Mouse (Mus musculus) megakaryocyte, embryonic 14.5 days (primary cell): ENCODE results near the gene Cpne5. TPM values are rescaled to one million over a fixed set of nuclear protein-coding genes. Genes with fewer than 3 reads are reported as not detected.

ENCODE experiments used
- H3K27me3 ChIP-seq: replicated peaks from 2 replicates; pipeline ENCODE3; 2012; ENCODE audit warnings: inconsistent platforms
- H3K36me3 ChIP-seq: replicated peaks from 2 replicates; pipeline ENCODE3; 2012; ENCODE audit warnings: low read length, inconsistent platforms, mixed read lengths
- H3K4me1 ChIP-seq: 2 replicates; pipeline ENCODE4 v1.6.1; 2012; ENCODE audit warnings: inconsistent platforms
- H3K4me3 ChIP-seq: replicated peaks from 2 replicates; pipeline ENCODE3; 2012; ENCODE audit warnings: moderate library complexity, mild to moderate bottlenecking, inconsistent platforms
- H3K9me3 ChIP-seq: 2 replicates; pipeline ENCODE4 v1.6.1; 2012; ENCODE audit warnings: inconsistent platforms
- FLI1 ChIP-seq: IDR thresholded peaks from 2 replicates; pipeline ENCODE4 v1.6.1; 2012; ENCODE audit warnings: low read length, inconsistent platforms, mixed read lengths
- GATA1 ChIP-seq: IDR thresholded peaks from 3 replicates; pipeline ENCODE4 v1.6.1; 2012; ENCODE audit warnings: mixed read lengths, low read length, inconsistent platforms, borderline replicate concordance
- polyA plus RNA-seq: library from polyadenylated mRNA; stranded (reverse); fragments of >175 nt; gene quantifications from 2 replicates; pipeline ENCODE4 v1.2.3, GENCODE M21; 2012; ENCODE audit warnings: low replicate concordance; ENCODE audit not compliant: insufficient read depth

Cpne5 gene
- polyA plus RNA-seq, 1 experiment, result 15.2 TPM

DNA sequence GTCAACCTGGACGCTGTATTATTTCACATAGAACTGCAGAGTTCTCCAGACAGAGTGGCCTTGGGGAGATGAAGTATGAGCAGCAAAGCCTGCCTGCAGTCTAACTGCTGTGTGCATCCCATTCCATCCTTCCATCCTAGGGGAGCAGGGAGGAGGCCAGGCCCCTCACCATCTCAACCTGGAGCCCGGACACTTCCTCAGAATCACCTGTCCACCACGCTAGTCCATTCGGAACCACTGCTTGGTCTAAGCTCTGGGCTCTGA, 23.8 kb downstream of the Cpne5 start:
- no peak for TF ChIP-seq FLI1
- no peak for TF ChIP-seq GATA1
- peaks cover 9% of the 10 kb centered on the region; the same call in 1 of the 2 replicates for H3K4me1 ChIP-seq
- peaks cover 70% of the 10 kb centered on the region for H3K27me3 ChIP-seq
- H3K4me3 ChIP-seq, result no peak overlapping the region
- peaks cover 7% of the 10 kb centered on the region for H3K9me3 ChIP-seq
- H3K36me3 ChIP-seq, result no peaks in the 10 kb centered on the region

DNA sequence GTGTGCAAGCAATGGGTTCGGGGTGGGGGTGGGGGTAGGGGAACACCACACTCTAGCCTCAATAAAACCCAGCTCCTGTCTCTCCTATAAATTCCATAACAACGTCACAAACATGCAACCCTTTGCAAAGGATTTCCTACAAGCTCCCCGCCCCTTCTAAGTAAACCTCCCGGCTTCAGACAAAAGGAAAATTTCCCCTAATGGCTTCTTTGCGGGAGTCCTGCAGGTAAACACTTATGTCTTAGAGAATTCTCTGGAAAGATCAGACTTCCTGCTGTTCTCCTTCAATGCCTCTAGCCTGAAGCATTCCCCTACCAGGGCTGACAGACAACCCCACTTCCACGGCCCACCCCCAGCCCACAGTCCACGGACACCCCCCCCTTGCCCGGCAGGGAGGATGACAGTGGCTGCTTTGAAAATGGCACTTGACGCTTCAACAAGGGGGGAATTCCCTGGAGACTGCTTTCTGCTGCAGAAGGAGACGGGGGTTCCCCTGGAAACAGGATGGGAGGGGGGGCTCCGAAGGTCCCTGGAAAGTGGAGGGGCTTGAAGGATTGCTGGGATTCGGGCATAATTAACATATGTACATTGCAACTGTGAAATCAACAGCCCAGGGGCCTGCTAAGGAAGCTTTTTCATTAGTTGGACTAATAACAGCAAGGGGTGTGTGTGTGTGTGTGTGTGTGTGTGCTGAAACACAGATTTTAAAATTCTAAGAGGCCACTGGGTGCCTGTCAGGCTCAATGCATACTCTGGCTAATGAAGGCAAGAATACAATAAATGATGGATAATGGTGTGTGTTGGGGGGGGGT, 24.4 kb downstream of the Cpne5 start:
- peaks cover 7% of the 10 kb centered on the region for H3K9me3 ChIP-seq
- TF ChIP-seq GATA1 (no peak), FLI1 (no peak)
- H3K27me3 ChIP-seq, result peaks cover 71% of the 10 kb centered on the region
- H3K36me3 ChIP-seq, result no peaks in the 10 kb centered on the region
- peaks cover 9% of the 10 kb centered on the region; the same call in 1 of the 2 replicates for H3K4me1 ChIP-seq
- H3K4me3 ChIP-seq, result no peak overlapping the region

DNA sequence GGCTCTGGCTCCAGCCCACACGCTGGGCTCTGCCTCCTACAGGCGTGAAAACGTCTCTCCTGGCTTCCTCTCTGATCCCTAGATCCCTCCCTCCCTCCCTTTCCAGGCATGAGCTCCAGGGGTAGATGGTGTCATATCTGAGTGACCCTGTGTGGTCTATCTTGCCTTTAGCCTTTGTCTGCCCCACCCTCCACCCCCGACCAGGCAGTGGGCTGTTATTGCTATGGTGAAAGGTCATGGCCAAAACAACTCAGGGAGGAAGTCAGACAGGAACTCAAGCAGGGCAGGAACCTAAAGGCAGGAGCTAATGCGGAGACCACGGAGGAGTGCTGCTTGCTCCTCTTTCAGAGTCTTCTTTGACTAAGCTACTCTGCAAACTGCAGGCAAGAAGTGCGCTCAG, 26.1 kb downstream of the Cpne5 start:
- H3K27me3 ChIP-seq, result peaks cover 64% of the 10 kb centered on the region
- no peak overlapping the region for H3K4me3 ChIP-seq
- no peaks in the 10 kb centered on the region for H3K36me3 ChIP-seq
- H3K9me3 ChIP-seq, result peaks cover 7% of the 10 kb centered on the region
- no peak for TF ChIP-seq GATA1
- peaks cover 11% of the 10 kb centered on the region; the same call in 1 of the 2 replicates for H3K4me1 ChIP-seq

DNA sequence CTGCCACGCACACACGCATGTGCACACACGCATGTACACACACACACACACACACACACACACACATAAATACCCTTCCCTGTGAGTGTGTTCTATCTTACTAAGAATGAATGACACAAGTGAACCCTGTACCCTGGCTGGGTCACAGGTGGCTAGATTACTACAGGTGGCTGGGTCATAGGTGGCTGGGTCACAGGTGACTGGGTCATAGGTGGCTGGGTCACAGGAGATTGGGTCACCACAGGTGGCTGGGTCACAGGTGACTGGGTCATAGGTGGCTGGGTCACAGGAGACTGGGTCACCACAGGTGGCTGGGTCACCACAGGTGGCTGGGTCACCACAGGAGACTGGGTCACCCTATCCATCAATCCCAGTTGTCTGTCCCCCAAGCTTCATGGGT, 27.9 kb downstream of the Cpne5 start:
- Histone ChIP-seq H3K4me3 (no peak overlapping the region), H3K9me3 (peaks cover 7% of the 10 kb centered on the region), H3K4me1 (peaks cover 16% of the 10 kb centered on the region; the same call in 1 of the 2 replicates), H3K27me3 (peaks cover 50% of the 10 kb centered on the region), H3K36me3 (no peaks in the 10 kb centered on the region)
- no peak for TF ChIP-seq FLI1
- no peak for TF ChIP-seq GATA1

DNA sequence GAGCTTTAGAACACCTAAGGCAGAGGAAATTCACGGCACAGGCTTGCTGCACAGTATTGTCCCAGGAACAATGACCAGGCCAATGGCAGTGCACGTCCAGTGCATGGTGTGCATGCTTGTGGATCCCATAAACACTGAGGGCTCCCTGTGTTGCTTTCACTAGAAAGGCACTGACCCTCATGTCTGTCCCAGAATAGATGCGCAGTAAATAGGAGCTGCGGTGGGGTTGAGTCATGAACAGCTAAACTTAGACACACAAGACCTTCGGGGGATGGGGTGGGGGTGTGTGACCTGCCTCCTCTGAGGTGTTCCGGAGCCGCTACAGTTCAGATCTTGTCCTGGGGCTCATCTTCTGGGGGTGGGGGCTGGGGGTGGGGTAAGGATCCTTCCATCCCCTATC, 31.9 kb downstream of the Cpne5 start:
- peaks cover 60% of the 10 kb centered on the region for H3K27me3 ChIP-seq
- H3K9me3 ChIP-seq, result no peaks in the 10 kb centered on the region
- peaks cover 11% of the 10 kb centered on the region; the same call in 1 of the 2 replicates for H3K4me1 ChIP-seq
- no peaks in the 10 kb centered on the region for H3K36me3 ChIP-seq
- TF ChIP-seq FLI1 (no peak), GATA1 (no peak)
- H3K4me3 ChIP-seq, result peak overlapping the region; percentile 38

DNA sequence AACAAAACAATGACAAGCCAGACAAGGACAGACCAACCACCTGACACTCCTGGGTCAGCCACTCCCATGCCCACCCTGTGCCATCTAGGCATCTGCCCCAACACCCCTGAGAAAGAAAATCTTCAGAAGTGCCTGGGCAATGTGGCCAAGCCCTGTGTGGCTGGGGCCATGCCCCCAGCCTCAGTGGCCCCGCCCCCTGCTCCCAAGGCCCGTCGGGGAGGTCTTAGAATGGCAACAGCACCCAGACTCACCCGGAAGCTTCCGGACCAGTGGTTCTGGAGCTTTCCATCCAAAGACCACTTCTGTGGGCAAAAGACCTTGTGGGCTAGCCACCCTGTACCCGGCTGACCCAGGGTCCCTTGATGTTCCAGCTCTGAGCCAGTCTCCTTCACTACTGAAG, 35.4 kb downstream of the Cpne5 start:
- peaks cover 9% of the 10 kb centered on the region; the same call in 1 of the 2 replicates for H3K4me1 ChIP-seq
- H3K27me3 ChIP-seq, result peaks cover 52% of the 10 kb centered on the region
- no peaks in the 10 kb centered on the region for H3K9me3 ChIP-seq
- no peak overlapping the region for H3K4me3 ChIP-seq
- no peaks in the 10 kb centered on the region for H3K36me3 ChIP-seq
- no peak for TF ChIP-seq FLI1
- TF ChIP-seq GATA1, result no peak

DNA sequence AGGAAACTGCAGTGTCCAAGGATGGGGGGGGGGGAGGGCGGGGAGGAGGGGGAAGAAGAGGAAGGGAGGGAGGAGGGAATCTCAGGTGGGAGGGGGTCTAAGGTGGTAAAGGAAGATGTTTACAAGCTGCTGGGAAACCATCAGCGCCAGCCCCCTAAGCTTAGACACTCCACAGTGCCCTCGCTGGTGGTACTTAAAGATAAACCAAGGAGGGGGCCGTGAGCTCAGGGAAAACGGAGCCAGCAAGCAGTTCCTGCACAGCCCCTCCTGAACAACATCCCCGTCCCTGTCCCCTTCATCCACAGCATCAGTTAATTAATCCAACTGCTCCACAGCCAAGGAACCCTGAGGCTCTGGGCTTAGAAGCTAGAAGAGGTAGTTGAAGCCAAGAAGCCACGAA, 38.1 kb downstream of the Cpne5 start:
- Histone ChIP-seq H3K9me3 (no peaks in the 10 kb centered on the region), H3K36me3 (no peaks in the 10 kb centered on the region), H3K4me3 (no peak overlapping the region), H3K4me1 (peaks cover 8% of the 10 kb centered on the region; the same call in 1 of the 2 replicates), H3K27me3 (peaks cover 54% of the 10 kb centered on the region)
- TF ChIP-seq GATA1 (no peak), FLI1 (no peak)

DNA sequence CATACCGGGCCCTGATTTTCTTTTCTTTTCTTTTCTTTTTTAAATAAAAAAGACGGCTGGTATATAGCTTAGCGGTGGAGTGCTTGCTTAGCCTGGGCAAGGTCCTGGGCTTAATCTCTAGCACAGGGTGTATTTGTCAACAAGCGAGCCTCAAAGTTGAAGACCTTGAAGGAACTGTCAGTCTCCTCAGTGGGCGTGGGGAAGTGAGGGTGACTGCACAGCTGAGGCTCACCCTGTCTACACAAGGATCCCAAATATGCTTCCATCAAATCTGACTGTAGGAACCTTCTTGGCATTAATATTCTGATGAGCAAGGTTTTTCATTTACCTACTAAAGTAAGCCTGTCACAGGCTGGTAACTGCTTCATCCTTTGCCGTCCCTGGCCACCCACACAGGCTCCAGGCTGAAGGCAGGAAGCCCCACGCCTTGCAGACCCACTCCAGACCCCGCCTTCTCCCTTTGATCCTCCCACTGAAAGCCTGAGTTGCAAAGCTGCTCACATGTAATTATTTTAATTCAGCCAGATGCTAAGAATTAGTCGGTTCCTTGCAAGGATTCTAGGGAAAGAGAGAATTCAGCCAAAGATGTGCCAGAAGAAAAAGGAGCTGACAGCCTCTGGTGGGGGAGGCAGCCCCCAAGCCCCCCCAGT, 38.7 kb downstream of the Cpne5 start:
- Histone ChIP-seq H3K4me3 (no peak overlapping the region), H3K36me3 (no peaks in the 10 kb centered on the region), H3K9me3 (no peaks in the 10 kb centered on the region), H3K27me3 (peaks cover 48% of the 10 kb centered on the region), H3K4me1 (peaks cover 8% of the 10 kb centered on the region; the same call in 1 of the 2 replicates)
- no peak for TF ChIP-seq GATA1
- TF ChIP-seq FLI1, result no peak

DNA sequence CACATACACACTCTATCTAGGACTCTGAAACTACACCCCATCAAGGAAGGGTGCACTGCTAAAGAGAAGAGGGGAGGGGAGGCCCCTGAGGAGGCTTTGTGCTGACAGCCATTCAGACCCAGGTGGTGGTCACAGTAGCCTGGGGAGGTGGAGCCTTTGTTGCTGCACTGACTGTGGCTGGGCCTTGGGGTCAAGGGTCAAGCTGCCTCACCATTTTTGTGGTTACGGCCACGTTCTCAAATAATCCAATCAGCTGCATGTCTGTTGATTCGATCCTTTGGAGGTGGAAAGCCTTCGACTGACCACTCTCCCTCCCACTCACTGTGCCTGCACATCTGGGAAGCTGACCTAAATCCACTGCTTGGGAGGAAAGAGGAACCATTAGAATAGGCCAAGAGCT, 42.4 kb downstream of the Cpne5 start:
- Histone ChIP-seq H3K27me3 (peaks cover 22% of the 10 kb centered on the region), H3K4me1 (peaks cover 25% of the 10 kb centered on the region), H3K9me3 (no peaks in the 10 kb centered on the region), H3K36me3 (no peaks in the 10 kb centered on the region), H3K4me3 (no peak overlapping the region)
- TF ChIP-seq FLI1 (no peak), GATA1 (no peak)

DNA sequence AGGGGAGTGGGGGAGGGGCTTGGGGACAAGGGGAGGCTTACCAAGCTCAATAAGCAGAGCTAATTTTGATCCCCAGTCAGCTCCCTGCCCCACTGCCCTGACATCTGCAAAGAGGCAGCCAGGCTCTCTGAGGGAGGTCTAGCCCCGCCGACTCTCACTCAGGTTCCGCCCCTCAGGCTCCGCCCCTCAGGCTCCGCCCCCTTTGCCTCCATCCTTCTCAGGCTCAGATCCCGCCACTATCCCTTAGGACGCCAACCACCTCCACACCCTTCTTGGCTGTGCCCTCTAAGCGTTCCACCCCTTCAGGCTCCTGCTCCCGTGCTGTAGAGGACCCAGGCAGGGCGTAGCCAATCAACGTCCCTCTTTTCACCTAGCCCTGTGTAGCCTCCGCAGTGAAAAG, 49.0 kb downstream of the Cpne5 start:
- peaks cover 54% of the 10 kb centered on the region for H3K27me3 ChIP-seq
- H3K9me3 ChIP-seq, result 0 out of 2 replicates have a peak, but pooled peaks cover 2% of the 10 kb centered on the region
- H3K36me3 ChIP-seq, result no peaks in the 10 kb centered on the region
- no peak for TF ChIP-seq GATA1
- no peak for TF ChIP-seq FLI1
- H3K4me3 ChIP-seq, result no peak overlapping the region
- H3K4me1 ChIP-seq, result peaks cover 48% of the 10 kb centered on the region
